ENCODE assay signal across 25 mouse cellular contexts in the genomic region with DNA sequence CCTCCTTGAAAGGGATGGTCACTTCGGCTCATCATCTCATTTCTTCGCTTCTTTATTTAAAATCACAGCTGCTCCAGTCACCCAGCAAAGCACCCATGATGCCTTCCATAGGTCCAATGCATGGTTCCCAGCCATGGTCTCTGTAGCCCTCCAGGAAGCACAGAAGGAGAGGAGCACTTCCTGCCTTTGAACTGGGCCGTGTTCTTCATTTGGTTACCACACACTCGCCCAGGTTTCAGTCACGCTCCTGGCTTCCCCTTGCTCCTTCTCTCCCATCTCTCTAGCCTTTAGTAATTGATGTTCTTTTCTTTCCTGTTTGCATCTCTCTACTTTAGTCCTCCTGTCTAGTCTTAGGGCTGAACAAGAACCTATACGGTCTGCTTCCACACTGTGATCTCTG.
DNase-seq lines count a peak whose midpoint lies in the region; ATAC-seq and TF ChIP-seq lines count a peak whose summit lies in the region.
"Had no signal": no experiment of that assay in that cellular context is flagged by ENCODE, and none has a peak within 500 bp of the region (broad histone marks: within the 10 kb centered on the region; RNA-seq: fewer than 3 reads in every experiment).

No protein-coding gene starts in this region.

- H3K36me3 ChIP-seq in kidney, embryonic 15.5 days: no peaks in the 10 kb centered on the region
- H3K36me3 ChIP-seq: embryonic facial prominence, embryonic 12.5 days; embryonic facial prominence, embryonic 15.5 days; forebrain, embryonic 15.5 days had no signal

- H3K9ac ChIP-seq in kidney, embryonic 15.5 days: no peak overlapping the region
- H3K9ac ChIP-seq: embryonic facial prominence, embryonic 12.5 days; embryonic facial prominence, embryonic 15.5 days; forebrain, embryonic 15.5 days; hindbrain, embryonic 14.5 days had no signal

- H3K27me3 ChIP-seq in kidney, embryonic 15.5 days: no peaks in the 10 kb centered on the region
- H3K27me3 ChIP-seq: embryonic facial prominence, embryonic 12.5 days; embryonic facial prominence, embryonic 15.5 days; forebrain, embryonic 15.5 days had no signal

- H3K9me3 ChIP-seq in kidney, embryonic 15.5 days (replicated peaks): no peaks in the 10 kb centered on the region
- H3K9me3 ChIP-seq: embryonic facial prominence, embryonic 12.5 days; embryonic facial prominence, embryonic 15.5 days; forebrain, embryonic 15.5 days had no signal

- TF ChIP-seq CTCF in left cerebral cortex, adult 2 months (IDR thresholded peaks at IDR 0.05): no peak

- 81% methylated on average over 6 of the region's 6 CpGs for WGBS in kidney, embryonic 15.5 days

- H3K4me1 ChIP-seq in kidney, embryonic 15.5 days: peaks cover 14% of the 10 kb centered on the region
- H3K4me1 ChIP-seq: embryonic facial prominence, embryonic 12.5 days; embryonic facial prominence, embryonic 15.5 days; forebrain, embryonic 15.5 days had no signal

- no peak overlapping the region for H3K4me3 ChIP-seq in kidney, embryonic 15.5 days (replicated peaks)
- no peak overlapping the region for H3K4me3 ChIP-seq in left cerebral cortex, adult 2 months
- H3K4me3 ChIP-seq: embryonic facial prominence, embryonic 12.5 days; embryonic facial prominence, embryonic 15.5 days; forebrain, embryonic 15.5 days; heart, adult 2 months had no signal

- H3K27ac ChIP-seq in kidney, embryonic 15.5 days: peak overlapping the region; percentile 0; the same call in 1 of the 2 replicates
- H3K27ac ChIP-seq in left cerebral cortex, adult 2 months: no peak overlapping the region
- H3K27ac ChIP-seq: embryonic facial prominence, embryonic 12.5 days; embryonic facial prominence, embryonic 15.5 days; forebrain, embryonic 15.5 days; hindbrain, embryonic 14.5 days; hindbrain, postnatal 0 days had no signal

- no peak for ATAC-seq in kidney, embryonic 15.5 days (replicated peaks; ENCODE audit: low FRiP score)
- ATAC-seq in common myeloid progenitor, adult 5-6 weeks (replicated peaks; ENCODE audit: low read depth, poor library complexity, severe bottlenecking): peak; percentile 25; the same call in 1 of the 2 replicates
- ATAC-seq in megakaryocyte progenitor cell, adult 5-6 weeks (replicated peaks; ENCODE audit: poor library complexity): peak; percentile 54
- ATAC-seq in frontal cortex, adult (ENCODE audit: low TSS enrichment): no peak
- ATAC-seq: activated CD4-positive, CD25-positive, alpha-beta regulatory T cell, adult 4 months; CD4-positive, CD25-positive, alpha-beta regulatory T cell, adult 4 months; forebrain, embryonic 15.5 days; hindbrain, postnatal 0 days; inflammation-experienced regulatory T-cells, adult 6 months; intestine, embryonic 16.5 days had no signal

- no peak for DNase-seq in kidney, adult 11 months
- DNase-seq in left cerebral cortex, adult 2 months (ENCODE audit: extremely low spot score in 1 of 2, low spot score in 2 of 2): no peak
- DNase-seq: adrenal gland, adult 8-10 months; adrenal gland, postnatal 25 days; cerebellum, adult 18-20 months; cerebellum, adult 9-10 months; cerebellum, postnatal 14 days; gastrocnemius, postnatal 10 days; gastrocnemius, postnatal 36 days; heart, adult 2 months; heart, postnatal 36 days had no signal

- intact Hi-C loops in left cerebral cortex, adult 2 months (cut with DNase I): no loop called here

- H3K4me2 ChIP-seq in kidney, embryonic 15.5 days: no peak overlapping the region
- H3K4me2 ChIP-seq: embryonic facial prominence, embryonic 12.5 days; embryonic facial prominence, embryonic 15.5 days; forebrain, embryonic 15.5 days; heart, embryonic 11.5 days; hindbrain, embryonic 14.5 days had no signal

Comparison
In these comparisons a context has a peak if more than half of its experiments do, and no peak if none do; other contexts are left out.
1. ATAC-seq: peak in common myeloid progenitor, adult 5-6 weeks (single experiment) and megakaryocyte progenitor cell, adult 5-6 weeks (single experiment); none in kidney, embryonic 15.5 days (single experiment) and frontal cortex, adult (single experiment).